ENCODE assay signal across 8 mouse cellular contexts in the genomic region with DNA sequence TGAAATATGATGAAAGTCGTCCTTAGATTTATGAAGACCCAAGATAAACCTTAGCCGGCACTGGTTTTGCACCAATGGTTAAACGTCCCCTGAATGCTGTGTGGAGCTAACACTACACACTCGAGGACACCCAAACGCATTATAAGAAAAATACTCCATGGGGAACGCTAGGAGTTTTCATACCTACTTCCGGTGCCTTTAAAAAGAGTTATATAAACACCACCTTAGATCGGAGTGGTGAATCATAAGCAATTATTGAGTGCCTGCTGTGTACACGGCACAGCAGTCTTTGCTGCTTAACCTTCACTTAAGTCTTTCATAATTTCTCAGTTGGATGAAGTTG. TPM values are rescaled to one million over a fixed set of nuclear protein-coding genes. Genes with fewer than 3 reads are reported as not detected.
DNase-seq lines count a peak whose midpoint lies in the region; ATAC-seq and TF ChIP-seq lines count a peak whose summit lies in the region.

No protein-coding gene starts in this region.

- peak overlapping the region; percentile 93 for H3K4me3 ChIP-seq in kidney, embryonic 15.5 days (replicated peaks)
- peak overlapping the region; percentile 98 for H3K4me3 ChIP-seq in cortical plate, adult 2 months (ENCODE audit: insufficient read depth, low read length)
- H3K4me3 ChIP-seq in hindbrain, embryonic 16.5 days (ENCODE audit: low read length) = peak overlapping the region; percentile 90
- peak overlapping the region; percentile 94 for H3K4me3 ChIP-seq in midbrain, embryonic 16.5 days (ENCODE audit: low read depth, low read length)

- H3K27me3 ChIP-seq in kidney, embryonic 15.5 days = no peaks in the 10 kb centered on the region
- no peaks in the 10 kb centered on the region for H3K27me3 ChIP-seq in hindbrain, embryonic 16.5 days (replicated peaks; ENCODE audit: control insufficient read depth, insufficient read depth, low read length)
- no peaks in the 10 kb centered on the region for H3K27me3 ChIP-seq in midbrain, embryonic 16.5 days (ENCODE audit: control insufficient read depth, insufficient read depth, low read depth, low read length)

- peak overlapping the region; percentile 100 for H3K27ac ChIP-seq in kidney, embryonic 15.5 days
- peak overlapping the region; percentile 90 for H3K27ac ChIP-seq in cortical plate, adult 2 months (ENCODE audit: insufficient read depth, low read length)
- peak overlapping the region; percentile 100 for H3K27ac ChIP-seq in hindbrain, embryonic 16.5 days (ENCODE audit: low read depth, low read length)
- H3K27ac ChIP-seq in midbrain, embryonic 16.5 days (ENCODE audit: low read length) = peak overlapping the region; percentile 100

- H3K9ac ChIP-seq in kidney, embryonic 15.5 days = peak overlapping the region; percentile 99
- peak overlapping the region; percentile 98 for H3K9ac ChIP-seq in hindbrain, embryonic 16.5 days (ENCODE audit: low read depth, low read length)
- H3K9ac ChIP-seq in midbrain, embryonic 16.5 days (ENCODE audit: low read depth, low read length) = peak overlapping the region; percentile 100

- no peaks in the 10 kb centered on the region for H3K36me3 ChIP-seq in kidney, embryonic 15.5 days
- no peaks in the 10 kb centered on the region for H3K36me3 ChIP-seq in hindbrain, embryonic 16.5 days (ENCODE audit: control insufficient read depth, insufficient read depth, low read length)
- H3K36me3 ChIP-seq in midbrain, embryonic 16.5 days (ENCODE audit: control insufficient read depth, insufficient read depth, low read length) = no peaks in the 10 kb centered on the region

- H3K4me2 ChIP-seq in kidney, embryonic 15.5 days = peak overlapping the region; percentile 75
- H3K4me2 ChIP-seq in hindbrain, embryonic 16.5 days (ENCODE audit: low read length) = peak overlapping the region; percentile 85
- H3K4me2 ChIP-seq in midbrain, embryonic 16.5 days (ENCODE audit: low read length) = peak overlapping the region; percentile 81

- H3K9me3 ChIP-seq in kidney, embryonic 15.5 days (replicated peaks) = no peaks in the 10 kb centered on the region
- no peaks in the 10 kb centered on the region for H3K9me3 ChIP-seq in hindbrain, embryonic 16.5 days (ENCODE audit: control insufficient read depth, low read length)
- H3K9me3 ChIP-seq in midbrain, embryonic 16.5 days (replicated peaks; ENCODE audit: control insufficient read depth, low read length, poor library complexity, severe bottlenecking) = no peaks in the 10 kb centered on the region

- 2% methylated on average over 9 of the region's 9 CpGs for WGBS in kidney, embryonic 15.5 days
- WGBS in hindbrain, embryonic 16.5 days = 9% methylated on average over 9 of the region's 9 CpGs
- 11% methylated on average over 9 of the region's 9 CpGs for WGBS in midbrain, embryonic 16.5 days

- no peak for ATAC-seq in kidney, embryonic 15.5 days (replicated peaks; ENCODE audit: low FRiP score)
- ATAC-seq in hindbrain, embryonic 16.5 days = no peak
- no peak for ATAC-seq in midbrain, embryonic 16.5 days

- H3K4me1 ChIP-seq in kidney, embryonic 15.5 days = peaks cover 12% of the 10 kb centered on the region
- peaks cover 2% of the 10 kb centered on the region; the same call in 1 of the 2 replicates for H3K4me1 ChIP-seq in cortical plate, adult 2 months (ENCODE audit: control insufficient read depth, insufficient read depth, low read length)
- H3K4me1 ChIP-seq in hindbrain, embryonic 16.5 days (ENCODE audit: control insufficient read depth, insufficient read depth, low read depth, low read length) = peaks cover 11% of the 10 kb centered on the region
- H3K4me1 ChIP-seq in midbrain, embryonic 16.5 days (ENCODE audit: control insufficient read depth, insufficient read depth, low read length) = peaks cover 20% of the 10 kb centered on the region

- TF ChIP-seq CTCF in cortical plate, adult 2 months (IDR thresholded peaks at IDR 0.05; ENCODE audit: extremely low read depth, insufficient read depth, low read length) = no peak

- no peak for TF ChIP-seq POLR2A in cortical plate, adult 2 months (IDR thresholded peaks at IDR 0.05; ENCODE audit: extremely low read depth, insufficient read depth, low read length)

- DNase-seq in kidney, postnatal 10 days = no peak
- DNase-seq in cerebellum, adult 11-12 months = no peak
- DNase-seq in adipocyte (ENCODE audit: low spot score) = no peak
- no peak for DNase-seq in gastrocnemius, postnatal 25 days

RNA-seq across cellular contexts. Expression of a gene that starts 0.7 kb away (rescaled TPM):
- 11.2 and 12.9 TPM in 2 replicates for polyA plus RNA-seq in kidney, embryonic 15.5 days (2015; fragmentation: Nextera tagmentation; extraction: Ambion mirVana)
- polyA plus RNA-seq in cortical plate, adult 2 months (2012; rRNA removed) = 22.8 and 24.4 TPM in 2 replicates
- polyA plus RNA-seq in hindbrain, embryonic 16.5 days (2015; fragmentation: Nextera tagmentation; extraction: Ambion mirVana) = 9.6 and 12.5 TPM in 2 replicates
- 13.1 and 13.2 TPM in 2 replicates for polyA plus RNA-seq in midbrain, embryonic 16.5 days (2015; fragmentation: Nextera tagmentation; extraction: Ambion mirVana)
- 10 to 100 TPM; 29.2 to 29.7 TPM for total RNA-seq in gastrocnemius, postnatal 25 days (2021)
